ENCODE assay signal across 20 mouse cellular contexts in genomic region chr4:34579215-34579614, GRCm38 (mm10). TPM values are rescaled to one million over a fixed set of nuclear protein-coding genes. Genes with fewer than 3 reads are reported as not detected.
A peak's percentile ranks its signal among the peaks of the same experiment; 100 is the strongest.
DNase-seq lines count a peak whose midpoint lies in the region; ATAC-seq and TF ChIP-seq lines count a peak whose summit lies in the region.
"Had no signal": no experiment of that assay in that cellular context is flagged by ENCODE, and none has a peak within 500 bp of the region (broad histone marks: within the 10 kb centered on the region; RNA-seq: fewer than 3 reads in every experiment).

No protein-coding gene starts in this region.

- H3K9ac ChIP-seq in heart, embryonic 14.5 days (ENCODE audit: low read length) = no peak overlapping the region
- H3K9ac ChIP-seq: embryonic facial prominence, embryonic 13.5 days; forebrain, embryonic 12.5 days; forebrain, postnatal 0 days; hindbrain, embryonic 12.5 days had no signal

- H3K4me1 ChIP-seq in heart, embryonic 14.5 days (ENCODE audit: control insufficient read depth in 2 of 2, insufficient read depth in 2 of 2, low read length in 2 of 2) = peaks cover 4 to 11% of the 10 kb centered on the region in 2 experiments; a peak in 1 of 4 replicates
- peaks cover 12% of the 10 kb centered on the region for H3K4me1 ChIP-seq in kidney, adult 2 months (ENCODE audit: control insufficient read depth, insufficient read depth, low read length)
- H3K4me1 ChIP-seq: embryonic facial prominence, embryonic 13.5 days; forebrain, embryonic 12.5 days; hindbrain, embryonic 12.5 days had no signal

- peaks cover 93% of the 10 kb centered on the region for H3K36me3 ChIP-seq in heart, embryonic 14.5 days (ENCODE audit: control insufficient read depth, insufficient read depth, low read length)
- peaks cover 11% of the 10 kb centered on the region for H3K36me3 ChIP-seq in kidney, adult 2 months (ENCODE audit: control insufficient read depth, insufficient read depth, low read length)

- no peaks in the 10 kb centered on the region for H3K27me3 ChIP-seq in heart, embryonic 14.5 days (ENCODE audit: control insufficient read depth, insufficient read depth, low read length)
- no peaks in the 10 kb centered on the region for H3K27me3 ChIP-seq in kidney, adult 2 months (replicated peaks; ENCODE audit: control insufficient read depth, insufficient read depth, low read length)
- H3K27me3 ChIP-seq: embryonic facial prominence, embryonic 13.5 days; forebrain, embryonic 12.5 days; hindbrain, embryonic 12.5 days had no signal

- no peak for TF ChIP-seq POLR2A in kidney, adult 2 months (IDR thresholded peaks at IDR 0.05; ENCODE audit: low read depth, low read length)

- H3K4me2 ChIP-seq in heart, embryonic 14.5 days (ENCODE audit: low read length) = no peak overlapping the region
- H3K4me2 ChIP-seq: embryonic facial prominence, embryonic 13.5 days; forebrain, embryonic 12.5 days; hindbrain, embryonic 12.5 days had no signal

- intact Hi-C loops in heart, postnatal 14 days (cut with DNase I) = no loop called here

- TF ChIP-seq CTCF in kidney, adult 2 months (conservative IDR thresholded peaks at IDR 0.05; ENCODE audit: insufficient read depth, insufficient read length, low read depth, low read length) = no peak

- H3K9me3 ChIP-seq in heart, embryonic 14.5 days (ENCODE audit: control insufficient read depth, low read length) = no peaks in the 10 kb centered on the region
- H3K9me3 ChIP-seq: embryonic facial prominence, embryonic 13.5 days; forebrain, embryonic 12.5 days; G1E; hindbrain, embryonic 12.5 days had no signal

- H3K4me3 ChIP-seq in heart, embryonic 14.5 days (ENCODE audit: control insufficient read depth in 1 of 2, insufficient read depth in 1 of 2, low read depth in 1 of 2, low read length in 2 of 2) = no peak overlapping the region
- H3K4me3 ChIP-seq in kidney, adult 2 months (ENCODE audit: insufficient read depth, low read depth, low read length) = no peak overlapping the region
- H3K4me3 ChIP-seq: embryonic facial prominence, embryonic 13.5 days; forebrain, embryonic 12.5 days; hindbrain, embryonic 12.5 days had no signal

- ATAC-seq in heart, embryonic 14.5 days (ENCODE audit: insufficient number of reproducible peaks, insufficient read depth, low FRiP score, low read depth) = no peak
- no peak for ATAC-seq in frontal cortex, adult (ENCODE audit: low TSS enrichment)
- ATAC-seq: forebrain, postnatal 0 days; hindbrain, embryonic 16.5 days had no signal

- DNase-seq in heart, postnatal 14 days = no peak
- peak; percentile 52 for DNase-seq in kidney, adult 2 months
- DNase-seq in kidney, postnatal 25 days = no peak
- peak; percentile 67 for DNase-seq in R1 (ENCODE audit: low read depth, low spot score)
- no peak for DNase-seq in spleen, adult 18-20 months
- DNase-seq: adrenal gland, adult 2 months; adrenal gland, postnatal 25 days; cerebellum, adult 18-20 months; cerebellum, adult 9-11 months; cerebellum, postnatal 36 days; forebrain, postnatal 0 days; heart, postnatal 36 days; kidney, adult 11 months had no signal

- H3K27ac ChIP-seq in heart, embryonic 14.5 days (replicated peaks in 1 of 2; ENCODE audit: control insufficient read depth in 1 of 2, insufficient read depth in 1 of 2, low read depth in 2 of 2, low read length in 2 of 2) = peak overlapping the region; percentile 19; a peak in 1 of 4 replicates
- H3K27ac ChIP-seq in kidney, adult 2 months (ENCODE audit: insufficient read depth, low read depth, low read length) = no peak overlapping the region
- H3K27ac ChIP-seq: embryonic facial prominence, embryonic 13.5 days; forebrain, embryonic 12.5 days; hindbrain, embryonic 12.5 days had no signal

- 33% methylated on average over 1 of the region's 1 CpGs for WGBS in heart, embryonic 14.5 days
- 53% methylated on average over 1 of the region's 1 CpGs for WGBS in kidney, adult 2 months

RNA-seq across cellular contexts. Expression of gene Akirin2, which starts 28.5 kb away (rescaled TPM):
- polyA plus RNA-seq in heart, embryonic 14.5 days (2014; fragmentation: Nextera tagmentation; extraction: Ambion mirVana) = 44.6 and 45.1 TPM in 2 replicates
- total RNA-seq in heart, postnatal 14 days (2021) = 10 to 100 TPM; 55.5 to 56.6 TPM
- polyA plus RNA-seq in kidney, adult 2 months (2012; rRNA removed) = 24.6 and 25.6 TPM in 2 replicates

RNA-seq across cellular contexts. Expression of gene Orc3, which starts 35.5 kb away (rescaled TPM):
- 70.6 and 75.6 TPM in 2 replicates for polyA plus RNA-seq in heart, embryonic 14.5 days (2014; fragmentation: Nextera tagmentation; extraction: Ambion mirVana)
- 10 to 100 TPM; 38.4 to 39.7 TPM for total RNA-seq in heart, postnatal 14 days (2021)
- polyA plus RNA-seq in kidney, adult 2 months (2012; rRNA removed) = 16.6 and 18.7 TPM in 2 replicates

RNA-seq across cellular contexts. Expression of gene Rars2, which starts 35.5 kb away (rescaled TPM):
- 47.3 and 48.0 TPM in 2 replicates for polyA plus RNA-seq in heart, embryonic 14.5 days (2014; fragmentation: Nextera tagmentation; extraction: Ambion mirVana)
- 10 to 100 TPM; 30.9 to 31.1 TPM for total RNA-seq in heart, postnatal 14 days (2021)
- 17.8 and 21.2 TPM in 2 replicates for polyA plus RNA-seq in kidney, adult 2 months (2012; rRNA removed)

Comparison
In these comparisons a context has a peak if more than half of its experiments do, and no peak if none do; other contexts are left out.
1. DNase-seq: peak in kidney, adult 2 months (single experiment) and R1 (single experiment); none in heart, postnatal 14 days (0 of 2), kidney, postnatal 25 days (0 of 2) and spleen, adult 18-20 months (0 of 2).